Mouse (Mus musculus) liver, adult (tissue): ENCODE measurements around the gene Tsfm.

ENCODE experiments used
- GATA4 ChIP-seq: IDR thresholded peaks from 2 replicates; pipeline ENCODE4 v1.6.1; 2014; ENCODE audit warnings: mild to moderate bottlenecking, low read length; ENCODE audit not compliant: insufficient replicate concordance

Gene Tsfm

DNA sequence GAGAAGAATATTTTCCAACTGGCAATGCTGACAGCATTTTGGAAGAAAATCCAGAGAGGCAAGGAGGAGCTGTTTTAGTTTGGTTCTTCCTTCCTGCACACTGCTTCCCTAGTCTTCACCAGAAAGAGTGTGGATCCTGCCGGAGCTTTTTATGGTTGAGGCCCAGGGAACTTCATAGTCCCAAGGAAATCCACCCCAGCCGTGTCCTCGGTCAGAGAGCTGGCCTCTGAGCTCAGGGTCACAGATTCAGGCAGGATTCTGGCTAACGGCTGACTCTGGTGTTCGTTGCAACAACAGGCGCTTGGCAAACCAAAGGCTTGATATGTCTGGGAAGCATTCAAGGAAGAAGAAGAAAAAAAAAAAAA is 67.7 kb downstream of the Tsfm start:
- TF ChIP-seq GATA4: no peak

GRCm38 (mm10) chr10:126962271-126962965 is 68.2 kb downstream of the Tsfm start:
- TF ChIP-seq GATA4: no peak

- no peak for TF ChIP-seq GATA4
These were observed 68.9 kb downstream of the Tsfm start for GRCm38 (mm10) chr10:126961757-126962156.
